Mouse (Mus musculus): Measurements from ENCODE around the gene Card6.

DNA sequence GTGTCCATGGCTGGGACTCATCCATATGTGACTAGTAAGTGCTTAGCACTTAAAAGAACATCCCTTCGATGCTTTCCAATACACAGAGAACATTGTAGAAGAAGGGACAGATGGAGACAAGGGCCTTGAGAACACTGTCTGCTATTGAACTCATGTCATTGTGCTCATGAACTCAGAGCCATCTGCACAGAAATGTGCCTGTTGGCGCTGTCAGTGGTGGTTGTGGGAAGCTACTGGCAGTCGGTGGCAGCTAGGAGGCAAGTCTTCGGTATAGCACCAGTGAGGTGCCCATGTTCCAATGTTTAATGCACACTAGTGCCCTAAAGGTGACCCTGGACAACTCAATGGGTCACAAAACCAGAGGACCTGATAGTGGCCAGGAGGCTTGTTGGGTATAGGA lies 6.0 kb downstream of the Card6 start:
- no peak for TF ChIP-seq CTCF (IDR thresholded peaks at IDR 0.05; ENCODE audit: low read depth, low read length)
- no peak for TF ChIP-seq POLR2A (IDR thresholded peaks at IDR 0.05; ENCODE audit: extremely low read depth, insufficient read depth, low read length)
